Mouse (Mus musculus) liver, adult 2 months (tissue): Measurements from ENCODE around the gene Rere.

Experiments
- CTCF ChIP-seq: fragments of 200-500 bp; IDR thresholded peaks from 2 replicates; pipeline ENCODE4 v1.5.1; 2011; ENCODE audit warnings: low read depth, low read length, control low read depth
- POLR2A ChIP-seq: fragments of 200-500 bp; IDR thresholded peaks from 2 replicates; pipeline ENCODE4 v1.6.1; 2011; ENCODE audit warnings: low read length, control low read depth; ENCODE audit not compliant: insufficient read depth; ENCODE audit errors: extremely low read depth

DNA sequence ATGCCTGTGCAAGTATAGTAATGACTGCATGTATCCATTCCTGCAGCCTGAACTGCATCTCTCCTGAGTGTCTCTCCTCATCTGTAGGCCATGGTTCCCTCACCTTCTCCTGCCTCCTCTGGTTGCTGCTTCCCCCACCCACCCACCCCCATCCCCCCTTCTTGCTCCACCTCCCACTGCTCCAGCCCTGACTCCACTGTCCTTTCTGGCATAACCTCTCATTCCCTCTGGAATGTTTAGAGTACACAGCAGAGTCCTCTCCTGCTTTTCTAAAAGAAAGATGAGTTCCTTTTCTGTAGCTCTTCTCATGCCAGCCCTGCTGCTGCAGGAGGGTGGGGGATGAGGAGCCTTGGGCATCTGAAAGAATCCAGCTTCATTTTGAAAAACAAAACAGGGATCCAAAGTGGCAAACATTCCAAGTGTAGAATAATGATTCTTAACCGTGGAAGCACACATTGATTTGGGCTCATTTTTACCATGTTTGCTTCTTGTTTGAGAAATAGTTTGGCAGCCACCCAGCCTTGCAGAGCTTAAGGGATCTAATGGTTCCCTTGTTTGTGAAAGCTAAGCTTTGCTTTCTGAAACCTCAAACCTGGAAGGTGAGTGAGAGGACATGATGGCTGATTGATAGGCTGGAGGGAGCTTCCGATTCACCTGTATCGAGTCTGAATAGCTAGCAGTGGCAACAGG lies 255.5 kb downstream of the Rere start:
- TF ChIP-seq CTCF = no peak
- no peak for TF ChIP-seq POLR2A
